Mouse (Mus musculus) urinary bladder, postnatal 10 days (tissue): ENCODE measurements around the gene Lats1.

Experiments
- DNase-seq: peaks from one replicate; pipeline ENCODE4 v3.0.0; 2022; ENCODE audit warnings: low spot score

Lats1 gene

DNA sequence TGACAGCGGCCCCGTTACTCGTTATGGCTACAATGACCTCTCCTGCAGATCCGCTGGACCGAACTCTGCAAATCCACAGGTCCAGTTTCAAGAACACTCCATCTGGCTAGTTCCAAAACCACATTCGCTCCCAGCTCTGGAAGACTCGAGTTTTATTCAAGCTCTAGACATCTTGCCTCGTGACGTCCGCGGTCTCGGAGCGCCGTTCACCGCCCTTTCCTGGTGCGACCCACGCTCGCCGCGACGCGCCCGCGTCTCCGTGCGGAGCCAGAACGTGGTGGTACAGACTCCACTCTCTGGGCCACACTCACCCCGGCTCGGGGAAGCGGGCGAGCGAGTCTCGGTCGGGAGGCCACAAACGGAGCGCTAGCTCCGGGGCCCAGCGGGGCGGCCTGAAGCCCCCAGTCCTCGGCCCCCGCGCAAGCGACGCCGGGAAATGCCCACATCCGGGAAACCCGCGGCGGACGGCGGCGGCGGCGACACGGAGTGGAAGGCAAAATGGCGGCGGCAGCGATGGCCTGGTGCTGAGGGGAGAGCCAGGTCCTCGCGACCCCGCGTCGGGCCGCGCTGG lies at the start of gene Lats1, which contains the start of gene Pcmt1:
Lats1 (plus strand) TSS at position 484 of the 571 bp plus-strand sequence.
Pcmt1 (minus strand) TSS at position 406 of the 571 bp plus-strand sequence.
- DNase-seq, result peak; percentile 70

GRCm38 (mm10) chr10:7640366-7640765 lies 40.6 kb upstream of the Lats1 start:
- DNase-seq, result no peak

DNA sequence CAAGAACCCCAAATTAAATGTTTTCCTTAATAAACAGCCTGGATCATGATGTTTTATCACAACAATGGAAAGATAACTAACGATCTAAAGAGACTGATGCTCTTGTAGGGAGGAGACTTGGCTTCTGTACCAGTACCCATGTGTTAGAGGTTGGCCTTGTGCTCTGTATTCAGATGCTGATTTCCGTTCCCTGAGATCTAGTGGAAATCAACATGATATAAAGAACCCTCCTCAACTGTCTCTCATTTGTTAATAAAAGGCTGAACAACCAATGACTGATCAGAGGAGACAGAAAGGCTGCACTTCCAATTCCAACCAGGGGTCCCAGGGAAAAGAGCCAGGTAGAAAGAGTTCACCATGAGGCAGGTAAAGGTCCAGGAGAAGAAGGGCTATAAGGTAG lies 35.1 kb upstream of the Lats1 start:
- DNase-seq, result no peak

DNA sequence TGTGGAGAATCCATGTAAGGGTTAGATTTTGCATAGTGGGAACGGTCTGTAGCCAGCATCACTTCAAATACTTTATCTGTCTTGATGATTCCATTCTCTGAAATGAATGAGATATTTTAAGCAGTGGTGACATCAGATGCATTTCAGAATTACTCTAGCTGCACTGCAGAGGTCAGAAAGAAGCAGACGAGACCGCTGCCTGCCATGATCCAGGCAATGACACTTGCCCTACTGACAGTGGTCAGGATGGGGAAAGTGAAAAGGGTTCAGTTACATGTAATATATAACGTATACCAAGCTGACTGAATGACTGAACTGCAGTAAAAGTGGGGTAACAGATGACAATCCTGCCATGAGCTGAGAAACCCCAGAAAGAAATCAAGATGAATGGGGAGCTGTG lies 32.0 kb upstream of the Lats1 start:
- DNase-seq, result no peak

- no peak for DNase-seq
These were observed 30.0 kb upstream of the Lats1 start for GRCm38 (mm10) chr10:7651057-7651456.

- DNase-seq, result peak; percentile 12
These were observed 18.4 kb upstream of the Lats1 start for GRCm38 (mm10) chr10:7662471-7663141.

DNA sequence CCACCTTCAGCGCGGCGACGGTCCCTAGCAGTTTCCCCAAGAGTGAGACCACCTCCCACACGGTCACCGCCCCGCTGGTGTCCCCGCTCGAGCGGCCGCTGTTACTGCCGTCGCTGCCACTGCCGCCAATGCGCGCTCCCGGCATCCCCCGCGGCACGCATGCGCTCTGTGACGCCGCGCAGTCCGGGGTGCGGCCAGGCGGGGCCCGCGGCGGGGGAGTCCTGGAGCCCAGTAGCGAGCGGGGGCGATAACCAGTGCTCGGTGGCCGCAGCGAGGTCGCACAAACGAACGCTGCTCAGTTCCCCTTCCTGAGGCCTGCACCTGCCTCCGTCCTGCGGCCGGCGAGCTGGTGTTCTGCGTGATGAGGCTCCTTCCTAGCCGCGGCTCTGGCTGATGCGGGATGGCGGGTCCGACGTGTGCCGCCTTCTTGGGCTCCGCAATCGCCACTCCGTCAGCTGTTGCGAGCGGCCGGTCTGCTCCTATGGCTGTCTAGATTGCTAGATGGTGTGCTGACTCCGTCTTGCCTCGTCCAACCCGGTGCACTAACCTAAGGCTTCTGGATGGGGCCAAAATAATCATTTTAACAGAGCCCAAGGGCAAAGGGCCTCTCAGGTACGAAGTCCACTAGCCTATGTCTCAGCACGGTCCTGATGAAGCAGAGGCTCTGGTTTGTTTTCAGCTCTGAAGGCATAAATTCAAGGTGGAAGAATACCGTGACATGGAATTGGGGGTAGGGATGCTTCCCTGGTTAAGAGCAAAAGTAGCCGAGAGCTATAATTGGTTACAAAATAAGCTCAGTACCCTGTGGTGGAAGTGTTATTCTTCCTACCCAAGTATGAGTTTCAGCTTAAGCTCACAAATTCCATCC lies 17.6 kb upstream of the Lats1 start:
- peak; percentile 59 for DNase-seq

GRCm38 (mm10) chr10:7664027-7664526 lies 16.9 kb upstream of the Lats1 start:
- no peak for DNase-seq

DNA sequence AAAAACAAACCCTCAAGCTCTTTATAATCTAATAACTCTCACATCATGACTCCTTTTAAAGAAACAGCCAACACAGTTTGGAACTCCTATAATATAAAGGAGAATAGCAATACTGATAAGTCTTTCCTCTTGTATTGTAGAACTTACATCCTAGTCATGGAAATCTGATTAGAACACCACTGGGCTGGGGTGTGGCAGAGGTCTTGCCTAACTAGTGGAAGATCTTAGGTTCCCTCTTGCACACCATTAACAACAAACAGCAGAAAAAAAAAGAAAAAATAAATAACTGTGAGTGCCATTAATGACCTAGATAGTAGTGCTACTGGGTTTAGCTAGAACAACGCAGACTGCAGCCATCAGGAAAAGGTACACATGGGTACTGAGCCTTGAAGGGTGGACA lies 16.1 kb upstream of the Lats1 start:
- no peak for DNase-seq

DNA sequence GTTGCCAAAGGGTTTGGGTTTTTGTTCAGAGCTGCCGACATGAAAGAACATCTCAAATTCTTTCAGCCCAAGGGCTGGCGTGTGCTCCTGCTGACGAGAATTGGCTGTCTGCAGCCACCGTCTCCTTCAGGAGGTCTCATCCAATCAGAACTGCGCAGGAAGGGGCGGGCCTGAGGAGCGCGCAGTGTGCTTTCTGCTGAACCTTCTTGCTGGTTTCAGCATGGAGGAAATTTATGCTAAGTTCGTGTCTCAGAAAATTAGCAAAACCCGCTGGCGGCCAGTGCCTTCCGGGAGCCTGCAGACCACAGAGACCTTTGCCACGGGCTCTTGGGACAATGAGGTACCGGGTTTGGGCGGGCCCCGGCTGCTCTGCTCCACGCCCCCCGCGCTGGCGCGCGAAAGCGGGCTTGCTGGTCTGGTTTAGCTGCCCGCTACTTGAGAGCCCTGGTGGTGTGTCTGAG lies 13.6 kb upstream of the Lats1 start, which contains the start of gene Nup43:
Nup43 (plus strand) TSS at position 162 of the 461 bp plus-strand sequence.
- peak; percentile 65 for DNase-seq

DNA sequence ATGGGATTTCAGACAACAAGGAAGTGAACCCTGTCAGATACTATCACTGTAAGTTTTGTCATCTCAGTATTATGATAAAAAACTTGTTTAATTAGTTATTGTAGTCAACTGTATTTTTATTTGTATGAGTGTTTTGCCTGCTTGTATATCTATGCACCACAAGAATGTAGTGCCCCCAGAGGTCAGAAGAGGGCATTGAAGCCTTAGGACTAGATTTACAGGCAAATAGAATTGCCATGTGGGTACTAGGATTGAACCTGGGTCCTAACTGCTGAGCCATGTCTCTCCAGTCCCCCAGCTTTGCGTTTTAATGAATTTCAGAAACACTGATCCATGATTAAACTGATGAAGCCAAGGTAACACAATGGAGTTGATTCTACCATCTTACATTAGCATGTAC lies 7.3 kb upstream of the Lats1 start:
- DNase-seq, result no peak

- DNase-seq, result peak; percentile 29
These were observed 470 bp downstream of the Lats1 start for GRCm38 (mm10) chr10:7681343-7682025.

GRCm38 (mm10) chr10:7682249-7682648 lies 1.2 kb downstream of the Lats1 start:
- no peak for DNase-seq

- no peak for DNase-seq
These were observed 5.9 kb downstream of the Lats1 start for GRCm38 (mm10) chr10:7686902-7687301.

DNA sequence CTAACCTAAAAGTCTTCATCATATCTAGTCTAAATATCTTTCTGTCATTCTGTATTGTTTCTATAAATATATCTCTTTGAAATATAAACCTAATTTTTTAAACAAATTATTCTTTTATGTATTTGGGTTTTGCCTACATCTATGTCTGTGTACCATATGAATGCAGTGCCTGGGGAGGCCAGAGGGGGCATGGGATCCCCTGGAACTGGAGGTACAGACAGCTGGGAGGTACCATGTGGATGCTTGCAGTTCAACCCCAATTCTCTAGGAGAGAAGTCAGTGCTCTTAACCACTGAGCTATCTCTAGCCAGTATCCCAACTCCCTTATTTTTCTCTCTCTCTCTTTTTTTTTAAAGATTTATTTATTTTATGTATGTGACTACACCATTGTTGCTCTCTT lies 14.3 kb downstream of the Lats1 start:
- DNase-seq, result no peak

DNA sequence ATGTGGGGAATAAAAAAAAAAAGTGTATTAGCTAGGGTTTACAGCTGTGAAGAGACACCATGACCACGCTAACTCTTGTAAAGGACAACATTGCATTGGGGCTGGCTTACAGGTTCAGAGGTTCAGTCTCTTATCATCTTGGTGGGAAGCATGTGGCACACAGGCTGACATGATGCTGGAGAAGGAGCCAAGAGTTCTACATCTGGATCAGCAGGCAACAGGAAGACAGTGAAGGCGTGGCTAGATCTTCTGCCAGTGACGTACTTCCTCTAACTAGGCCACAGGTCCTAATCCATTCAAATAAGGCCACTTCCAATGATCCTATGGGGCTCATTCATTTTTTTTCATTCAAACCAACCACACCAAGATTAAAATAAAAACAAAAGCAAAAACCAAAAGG lies 19.1 kb downstream of the Lats1 start:
- no peak for DNase-seq

GRCm38 (mm10) chr10:7702586-7702985 lies 21.6 kb downstream of the Lats1 start:
- no peak for DNase-seq

DNA sequence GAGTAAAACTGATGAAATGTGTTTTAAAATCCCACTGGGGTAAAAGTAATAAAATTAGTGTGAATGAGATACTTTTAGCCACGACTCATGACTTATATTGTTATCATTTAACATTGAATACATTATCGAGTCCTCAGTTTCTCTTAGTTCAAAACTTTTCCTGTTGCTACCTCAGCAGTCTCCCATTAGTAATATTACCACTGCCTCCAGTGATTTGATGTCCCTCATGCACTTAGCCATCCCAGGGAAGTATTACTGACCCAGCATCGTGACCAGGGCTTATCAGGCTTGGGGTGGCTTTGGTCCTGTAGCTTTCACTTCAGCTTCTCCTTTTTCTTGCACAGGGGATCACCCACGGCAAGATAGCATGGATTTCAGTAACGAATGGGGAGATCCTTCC lies 29.1 kb downstream of the Lats1 start:
- no peak for DNase-seq

DNA sequence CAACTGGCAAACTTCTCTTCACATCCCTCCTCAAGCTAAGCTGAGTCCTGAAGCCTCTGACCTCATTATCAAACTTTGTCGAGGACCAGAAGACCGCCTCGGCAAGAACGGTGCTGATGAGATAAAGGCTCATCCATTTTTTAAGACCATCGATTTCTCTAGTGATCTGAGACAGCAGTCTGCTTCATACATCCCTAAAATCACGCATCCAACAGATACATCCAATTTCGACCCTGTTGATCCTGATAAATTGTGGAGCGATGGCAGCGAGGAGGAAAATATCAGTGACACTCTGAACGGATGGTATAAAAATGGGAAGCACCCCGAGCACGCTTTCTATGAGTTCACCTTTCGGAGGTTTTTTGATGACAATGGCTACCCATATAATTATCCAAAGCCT lies 31.5 kb downstream of the Lats1 start:
- no peak for DNase-seq

- no peak for DNase-seq
These were observed 34.0 kb downstream of the Lats1 start for GRCm38 (mm10) chr10:7715056-7715455.

- peak; percentile 74 for DNase-seq
These were observed 44.9 kb downstream of the Lats1 start, which contains the start of gene Katna1 for GRCm38 (mm10) chr10:7725751-7726500. Gene Katna1, plus strand, starts transcription at chr10:7726000.
